Mouse (Mus musculus) ovary, postnatal 14 days (tissue): ENCODE measurements at regions not wholly inside any gene's neighbourhood (a gene's known extent, or its start where the extent isn't known, plus 50 kb on each side); places are given as distances from the start of the nearest gene placed in this dataset.
A peak's percentile ranks its signal among the peaks of the same experiment; 100 is the strongest.

ENCODE experiments used
- DNase-seq: peaks from one replicate; pipeline ENCODE4 v3.0.0; 2022; ENCODE audit warnings: low spot score

- no peak for DNase-seq
Measured at GRCm38 (mm10) chr10:126493734-126494133, 407.4 kb downstream of the Atp23 start.

GRCm38 (mm10) chr10:126492211-126492610 is 408.9 kb downstream of the Atp23 start:
- no peak for DNase-seq

GRCm38 (mm10) chr10:126485129-126485528 is 416.0 kb downstream of the Atp23 start:
- DNase-seq = no peak

- DNase-seq = no peak
Measured at GRCm38 (mm10) chr10:126483479-126483878, 417.7 kb downstream of the Atp23 start.

GRCm38 (mm10) chr10:126480382-126480781 is 420.8 kb downstream of the Atp23 start:
- no peak for DNase-seq

DNA sequence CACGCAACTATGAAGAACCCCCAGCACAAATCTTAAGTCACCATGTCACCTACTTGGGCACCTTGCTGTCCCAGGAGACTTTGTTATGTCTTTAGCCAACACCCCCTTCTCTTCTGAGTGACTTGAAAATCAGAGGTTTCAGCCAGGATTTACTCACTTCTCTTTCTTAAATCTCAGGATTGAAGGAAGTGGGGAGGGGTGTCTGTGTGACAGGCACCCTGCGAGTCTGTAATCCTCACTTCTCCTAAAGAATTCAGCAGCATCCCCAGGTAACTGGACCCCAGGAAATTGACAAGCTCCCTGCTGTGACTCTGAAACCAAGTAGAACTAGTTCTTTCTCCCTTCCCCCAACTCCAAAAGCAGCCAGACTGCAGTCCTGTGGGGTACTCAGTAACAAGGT is 421.4 kb downstream of the Atp23 start:
- DNase-seq = no peak

DNA sequence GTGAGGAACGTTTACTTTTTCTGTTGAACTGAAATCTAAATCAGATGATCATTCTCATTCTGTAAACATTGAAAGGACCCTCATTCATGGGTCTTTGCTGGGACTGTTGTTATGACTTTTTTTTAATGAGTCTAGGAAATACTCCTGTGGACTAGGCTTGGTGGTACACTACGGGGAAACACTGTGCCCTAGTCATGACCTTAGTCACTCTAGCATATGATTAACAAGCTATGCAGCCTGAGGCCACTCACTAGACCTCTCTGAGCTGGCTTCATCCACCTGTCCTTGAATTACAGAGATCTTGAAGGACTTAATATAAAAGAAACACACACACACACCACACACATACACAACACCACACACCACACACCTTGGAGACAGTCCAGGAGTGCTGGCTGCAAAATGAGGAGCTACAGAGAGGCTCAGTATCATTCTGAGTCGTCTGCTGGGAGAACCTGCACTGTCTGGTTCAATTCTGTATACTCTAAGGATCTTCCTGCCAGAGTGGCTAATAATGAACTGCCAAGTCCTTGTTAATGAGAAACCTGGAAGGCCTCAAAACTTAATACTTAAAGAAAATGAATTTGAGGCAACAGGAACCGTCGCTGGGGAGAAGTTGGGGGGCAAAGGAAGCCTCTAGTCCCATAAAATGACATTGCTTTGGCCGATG is 428.0 kb downstream of the Atp23 start:
- no peak for DNase-seq

GRCm38 (mm10) chr10:126470838-126471491 is 430.2 kb downstream of the Atp23 start:
- no peak for DNase-seq

- DNase-seq = no peak
Measured at GRCm38 (mm10) chr10:126462770-126463169, 438.4 kb downstream of the Atp23 start.

DNA sequence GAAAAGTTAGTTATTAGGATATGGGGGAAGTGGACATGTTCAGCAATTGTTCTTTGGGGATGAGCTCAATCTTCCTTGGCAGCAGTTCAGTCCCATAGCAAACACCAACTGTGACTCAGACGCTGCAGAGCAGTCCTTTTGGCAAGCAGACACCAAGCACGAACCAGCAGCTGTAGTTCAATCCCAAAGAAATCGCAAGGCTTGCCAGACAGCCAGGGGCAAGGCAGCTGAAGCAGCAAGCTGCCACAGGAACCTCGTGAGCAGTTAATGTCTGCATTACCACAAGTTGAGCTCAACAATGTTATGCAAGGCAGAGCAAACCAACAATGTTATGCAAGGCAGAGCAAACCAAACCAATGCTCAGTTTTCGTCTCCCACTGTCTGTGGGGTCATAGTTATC is 442.6 kb downstream of the Atp23 start:
- no peak for DNase-seq

- DNase-seq = no peak
Measured at GRCm38 (mm10) chr10:126452757-126453528, 448.2 kb downstream of the Atp23 start.

GRCm38 (mm10) chr10:126452057-126452622 is 449.0 kb downstream of the Atp23 start:
- no peak for DNase-seq

DNA sequence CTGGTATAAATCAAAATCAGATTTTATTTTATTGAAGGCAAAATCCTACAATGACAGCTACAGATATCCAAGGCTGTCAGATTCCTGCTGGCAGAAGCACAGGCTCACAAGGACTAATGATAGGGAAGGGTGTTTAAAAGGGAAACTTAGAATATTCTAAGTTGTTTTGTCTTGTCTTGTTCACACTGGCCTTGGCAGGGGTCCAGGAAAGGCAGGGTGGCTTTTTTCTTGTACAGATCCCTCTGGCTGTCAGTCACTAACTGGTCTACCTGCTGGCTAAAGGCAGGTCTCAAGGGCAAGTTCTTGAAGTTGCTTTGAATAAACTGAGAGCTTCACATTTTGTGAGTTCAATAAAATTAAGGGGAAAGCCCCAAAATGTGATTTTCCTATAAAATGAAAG is 465.3 kb downstream of the Lrig3 start:
- DNase-seq = peak; percentile 8

DNA sequence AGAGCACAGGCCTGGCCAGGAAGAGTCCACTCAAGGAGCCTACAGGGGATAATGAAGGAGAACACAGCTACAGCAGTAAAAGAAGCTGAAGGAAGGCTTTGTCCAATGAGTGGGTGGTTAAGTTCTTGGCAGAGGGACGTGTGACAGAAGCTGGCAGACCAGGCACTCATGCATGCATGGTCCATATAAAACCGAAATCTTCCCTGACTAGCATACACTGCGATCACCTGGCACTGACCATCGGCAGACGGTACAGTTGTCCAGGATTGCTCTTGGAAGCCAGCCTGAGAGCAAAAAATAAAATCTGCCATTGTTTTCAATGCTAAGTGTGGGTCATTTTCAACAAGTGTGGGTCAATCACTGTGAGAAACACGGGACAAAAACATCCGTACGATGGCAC is 464.4 kb downstream of the Lrig3 start:
- no peak for DNase-seq

DNA sequence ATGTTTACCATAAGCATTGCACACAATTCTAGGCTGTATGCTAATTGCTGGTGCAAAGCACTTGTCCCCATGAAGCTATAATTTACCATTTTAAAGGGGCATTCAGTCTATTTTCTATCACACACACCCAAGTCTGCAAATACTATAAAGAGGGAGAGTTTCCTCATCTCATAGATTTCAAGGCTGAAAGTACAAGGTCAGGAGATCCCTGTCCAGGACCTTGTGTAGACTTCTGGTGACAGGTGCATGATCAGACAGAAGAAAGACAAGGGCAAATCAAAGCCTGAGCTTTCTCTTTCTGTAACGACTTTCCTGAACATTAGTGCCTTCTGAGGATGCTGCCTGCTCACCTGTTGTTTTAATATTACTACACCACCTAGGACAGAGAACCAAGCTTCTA is 463.5 kb downstream of the Lrig3 start:
- no peak for DNase-seq

DNA sequence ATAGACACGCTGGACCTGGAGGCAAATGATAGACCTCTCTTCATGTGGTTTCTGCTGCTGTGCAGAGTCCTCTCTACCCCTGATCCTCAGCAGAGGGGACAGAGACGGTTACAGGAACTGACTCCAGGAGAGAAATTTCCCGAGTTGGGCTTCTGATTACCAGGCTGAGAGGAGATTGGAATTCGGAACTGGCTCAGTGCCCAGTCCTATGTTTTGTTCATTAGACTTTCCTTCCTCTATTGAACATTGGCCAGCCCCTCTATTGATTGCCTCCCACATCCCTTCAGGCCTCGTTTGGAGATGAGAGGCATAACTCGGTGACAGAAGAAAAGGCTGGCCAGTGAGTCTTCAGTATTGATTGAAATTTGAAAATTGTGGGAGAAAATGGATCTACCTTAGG is 456.1 kb downstream of the Lrig3 start:
- DNase-seq = peak; percentile 2

- DNase-seq = no peak
Measured at GRCm38 (mm10) chr10:126413786-126414185, 447.8 kb downstream of the Lrig3 start.

DNA sequence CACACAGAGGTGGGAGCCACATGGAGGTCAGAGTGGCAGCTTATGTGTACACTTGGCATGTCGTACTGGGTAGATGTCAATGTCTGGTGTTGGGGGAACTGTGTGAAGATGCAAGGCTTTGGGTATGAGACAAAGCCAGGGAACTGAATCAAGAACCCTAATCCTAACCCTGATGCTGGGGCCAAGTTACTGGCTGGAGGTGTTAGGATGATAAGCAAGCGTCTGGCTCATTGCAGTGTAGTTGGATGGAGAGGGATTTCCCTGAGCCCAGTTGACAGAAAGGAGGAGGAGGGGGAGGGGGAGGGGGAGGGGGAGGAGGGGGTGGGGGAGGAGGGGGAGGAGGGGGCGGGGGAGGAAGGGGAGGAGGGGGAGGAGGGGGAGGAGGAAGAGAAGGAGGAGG is 426.3 kb downstream of the Lrig3 start:
- DNase-seq = no peak

GRCm38 (mm10) chr10:126391770-126392169 is 425.8 kb downstream of the Lrig3 start:
- no peak for DNase-seq

GRCm38 (mm10) chr10:126386430-126386829 is 420.5 kb downstream of the Lrig3 start:
- no peak for DNase-seq

DNA sequence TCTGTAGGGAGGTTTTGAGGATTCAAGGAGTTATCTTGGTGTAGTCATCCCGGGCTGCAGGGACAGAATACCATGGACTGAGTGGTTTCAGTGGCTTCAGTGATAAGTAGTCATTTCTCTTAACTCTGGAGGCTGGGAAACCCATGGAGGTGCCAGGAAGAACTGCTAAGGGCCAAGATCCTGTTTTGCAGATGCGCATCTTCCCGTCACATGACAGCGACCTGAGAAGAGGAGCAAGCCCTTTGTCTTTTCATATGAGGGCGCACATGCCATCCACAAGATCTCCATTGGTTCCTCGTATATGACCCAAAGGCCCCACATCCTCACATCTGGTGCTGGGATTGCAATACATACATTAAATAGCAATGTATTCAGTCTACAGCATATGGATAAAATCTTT is 419.7 kb downstream of the Lrig3 start:
- DNase-seq = no peak

DNA sequence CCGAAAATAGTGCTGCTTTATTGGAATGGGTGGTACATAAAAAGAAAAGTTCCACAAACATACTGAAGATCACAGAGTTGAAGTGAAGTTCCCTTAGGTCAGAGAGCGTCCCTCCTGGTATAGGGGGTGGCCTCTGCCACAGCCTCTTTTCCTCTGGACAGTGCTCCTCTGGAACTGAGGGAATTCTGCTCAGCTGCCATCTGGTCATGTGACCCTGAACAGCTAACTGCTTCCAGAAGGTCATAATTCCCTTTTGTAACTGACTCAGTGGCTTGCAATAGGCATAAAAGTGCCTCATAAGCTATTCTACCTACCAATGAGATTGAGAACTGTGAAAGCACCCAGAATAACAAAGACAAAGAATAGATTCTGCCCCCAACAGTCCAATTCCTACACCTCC is 414.4 kb downstream of the Lrig3 start:
- no peak for DNase-seq

DNA sequence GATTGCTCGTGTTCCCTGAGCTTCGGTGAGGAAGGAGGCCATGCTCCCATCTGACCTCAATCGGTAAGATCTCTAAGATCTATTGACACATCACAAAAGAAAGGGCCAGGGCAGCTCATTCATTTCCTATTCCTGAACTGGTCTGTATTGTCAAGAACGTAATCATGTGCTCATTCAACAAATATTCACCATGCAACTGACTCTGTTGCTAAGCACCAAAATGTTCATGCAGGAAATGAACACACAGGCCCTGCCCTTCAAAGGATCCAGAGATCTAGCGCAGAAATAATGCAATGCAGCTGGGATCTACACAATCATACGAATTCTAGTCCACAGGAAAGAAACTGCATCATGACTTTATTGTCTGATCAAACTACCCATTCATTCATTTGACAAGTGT is 413.3 kb downstream of the Lrig3 start:
- DNase-seq = no peak
